Mouse (Mus musculus): ENCODE results near the gene Mrpl51. TPM values are rescaled to one million over a fixed set of nuclear protein-coding genes. Genes with fewer than 3 reads are reported as not detected.

Gene Mrpl51
- polyA plus RNA-seq, 1 experiment from 2014 or later, result 288 TPM

- Histone ChIP-seq H3K9ac (ENCODE audit: low read depth, low read length) (peak overlapping the region; percentile 86), H3K4me1 (replicated peaks; ENCODE audit: insufficient read depth, low read length) (peaks cover 29% of the 10 kb centered on the region), H3K36me3 (ENCODE audit: insufficient read depth, low read length) (peaks cover 18% of the 10 kb centered on the region), H3K27me3 (ENCODE audit: insufficient read depth, low read length) (no peaks in the 10 kb centered on the region), H3K4me2 (ENCODE audit: low read length) (peak overlapping the region; percentile 87), H3K4me3 (replicated peaks; ENCODE audit: low read depth, low read length) (peak overlapping the region; percentile 86), H3K27ac (peak overlapping the region; percentile 88), H3K9me3 (replicated peaks; ENCODE audit: low read length) (no peaks in the 10 kb centered on the region)
- DNase-seq (ENCODE audit: low spot score) (peak; percentile 35), ATAC-seq (replicated peaks; ENCODE audit: low FRiP score, low read depth) (no peak)
- TF ChIP-seq CTCF (IDR thresholded peaks at IDR 0.05; ENCODE audit: low read depth), result no peak
- WGBS, result 2% methylated on average over 20 of the region's 20 CpGs
Measured at GRCm38 (mm10) chr6:125163801-125164657, 27.6 kb upstream of the Mrpl51 start.

DNA sequence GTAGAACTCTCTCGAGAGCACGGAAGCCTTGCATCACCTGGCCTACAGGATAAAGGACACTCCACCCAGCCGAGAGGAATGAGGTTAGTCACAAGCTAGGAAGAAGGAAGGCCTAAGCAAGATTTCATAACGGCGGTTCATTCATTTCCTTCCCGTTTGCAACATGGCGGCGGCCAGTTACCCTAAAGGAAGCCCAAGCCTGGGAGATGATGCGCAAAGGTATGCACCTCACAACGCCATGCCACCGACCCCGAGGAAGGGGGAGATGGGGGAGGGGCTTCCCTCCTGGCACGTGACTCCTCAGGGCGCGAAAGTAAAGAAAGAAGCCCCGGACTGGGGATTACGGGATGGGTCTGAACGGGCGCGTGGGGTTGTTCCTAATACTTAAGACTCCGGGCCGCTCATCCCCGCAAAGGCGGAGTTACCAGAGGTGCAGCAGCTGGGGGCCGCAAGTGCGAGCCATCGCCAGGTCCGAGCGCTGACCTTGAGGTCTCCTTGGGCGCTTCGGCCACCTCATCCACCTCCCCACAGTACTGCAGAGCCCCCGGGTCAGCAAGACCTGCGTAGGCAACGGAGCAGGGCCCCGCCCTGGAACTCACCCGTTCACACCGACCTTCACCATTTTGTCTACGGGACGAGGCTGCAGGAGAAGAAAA, 26.8 kb upstream of the Mrpl51 start:
- ATAC-seq (replicated peaks; ENCODE audit: low FRiP score, low read depth), result peak; percentile 18
- peak overlapping the region; percentile 86 for H3K9ac ChIP-seq (ENCODE audit: low read depth, low read length)
- peak overlapping the region; percentile 88 for H3K27ac ChIP-seq
- H3K36me3 ChIP-seq (ENCODE audit: insufficient read depth, low read length), result peaks cover 23% of the 10 kb centered on the region
- H3K4me1 ChIP-seq (replicated peaks; ENCODE audit: insufficient read depth, low read length), result peaks cover 29% of the 10 kb centered on the region
- peak overlapping the region; percentile 86 for H3K4me3 ChIP-seq (replicated peaks; ENCODE audit: low read depth, low read length)
- DNase-seq (ENCODE audit: low spot score), result peak; percentile 87
- no peak for TF ChIP-seq CTCF (IDR thresholded peaks at IDR 0.05; ENCODE audit: low read depth)
- H3K27me3 ChIP-seq (ENCODE audit: insufficient read depth, low read length), result no peaks in the 10 kb centered on the region
- no peaks in the 10 kb centered on the region for H3K9me3 ChIP-seq (replicated peaks; ENCODE audit: low read length)
- H3K4me2 ChIP-seq (ENCODE audit: low read length), result peak overlapping the region; percentile 87
- under 1% methylated on average over 38 of the region's 39 CpGs for WGBS

DNA sequence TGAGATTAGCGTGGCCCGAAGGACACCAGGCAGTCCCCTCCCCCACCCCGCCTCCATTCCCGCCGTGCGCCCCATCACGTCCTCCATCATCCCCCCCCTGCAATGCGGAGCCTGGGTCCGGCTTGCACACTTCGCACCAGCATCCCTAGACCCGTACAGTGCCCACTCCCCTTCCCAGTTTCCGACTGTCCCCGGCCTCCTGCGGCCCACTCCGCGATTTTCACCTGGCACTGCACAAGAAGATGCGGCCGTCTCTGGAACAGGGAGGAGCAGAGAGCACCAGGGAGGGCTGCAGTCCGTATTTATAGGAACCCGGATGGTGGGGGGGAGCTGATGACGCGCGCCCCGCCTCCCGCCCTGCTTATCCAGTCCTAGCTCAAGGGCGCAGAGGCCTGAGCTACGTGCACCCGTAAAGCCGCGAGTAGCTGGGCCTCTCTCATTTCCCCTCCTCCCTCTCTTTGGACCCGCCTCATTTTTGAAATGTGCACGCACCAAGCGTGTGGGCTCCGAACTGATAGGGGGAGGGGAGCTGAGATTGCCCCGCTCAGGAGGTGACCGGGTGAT, 26.2 kb upstream of the Mrpl51 start:
- WGBS, result 1% methylated on average over 36 of the region's 36 CpGs
- ATAC-seq (replicated peaks; ENCODE audit: low FRiP score, low read depth), result peak; percentile 87
- H3K36me3 ChIP-seq (ENCODE audit: insufficient read depth, low read length), result peaks cover 23% of the 10 kb centered on the region

GRCm38 (mm10) chr6:125166051-125166751, 25.4 kb upstream of the Mrpl51 start, which contains the start of gene Gapdh:
Gene Gapdh (minus strand): TSS chr6:125166467.
- Histone ChIP-seq H3K4me3 (replicated peaks; ENCODE audit: low read depth, low read length) (peak within 1 kb of the TSS; percentile 86), H3K27ac (peak within 1 kb of the TSS; percentile 89), H3K9ac (ENCODE audit: low read depth, low read length) (peak within 1 kb of the TSS; percentile 86), H3K36me3 (ENCODE audit: insufficient read depth, low read length) (peaks cover 30% of the 10 kb centered on the region), H3K27me3 (ENCODE audit: insufficient read depth, low read length) (no peaks in the 10 kb centered on the region), H3K4me1 (replicated peaks; ENCODE audit: insufficient read depth, low read length) (peaks cover 25% of the 10 kb centered on the region), H3K9me3 (replicated peaks; ENCODE audit: low read length) (no peaks in the 10 kb centered on the region), H3K4me2 (ENCODE audit: low read length) (peak within 1 kb of the TSS; percentile 87)
- TF ChIP-seq CTCF (IDR thresholded peaks at IDR 0.05; ENCODE audit: low read depth), result no peak
- under 1% methylated on average over 18 of the region's 18 CpGs for WGBS
- DNase-seq (ENCODE audit: low spot score), result peak; percentile 79
- ATAC-seq (replicated peaks; ENCODE audit: low FRiP score, low read depth), result peak; percentile 73

More for the DNA sequence above, 26.2 kb upstream of the Mrpl51 start:
- H3K27ac ChIP-seq, result peak overlapping the region; percentile 89
- TF ChIP-seq CTCF (IDR thresholded peaks at IDR 0.05; ENCODE audit: low read depth), result no peak
- peak overlapping the region; percentile 87 for H3K4me2 ChIP-seq (ENCODE audit: low read length)
- H3K4me3 ChIP-seq (replicated peaks; ENCODE audit: low read depth, low read length), result peak overlapping the region; percentile 86
- DNase-seq (ENCODE audit: low spot score), result peak; percentile 98
- no peaks in the 10 kb centered on the region for H3K9me3 ChIP-seq (replicated peaks; ENCODE audit: low read length)
- H3K4me1 ChIP-seq (replicated peaks; ENCODE audit: insufficient read depth, low read length), result peaks cover 29% of the 10 kb centered on the region
- H3K9ac ChIP-seq (ENCODE audit: low read depth, low read length), result peak overlapping the region; percentile 86
- no peaks in the 10 kb centered on the region for H3K27me3 ChIP-seq (ENCODE audit: insufficient read depth, low read length)

- peaks cover 25% of the 10 kb centered on the region for H3K4me1 ChIP-seq (replicated peaks; ENCODE audit: insufficient read depth, low read length)
- TF ChIP-seq CTCF (IDR thresholded peaks at IDR 0.05; ENCODE audit: low read depth), result no peak
- peak; percentile 17 for DNase-seq (ENCODE audit: low spot score)
- H3K27me3 ChIP-seq (ENCODE audit: insufficient read depth, low read length), result no peaks in the 10 kb centered on the region
- H3K9me3 ChIP-seq (replicated peaks; ENCODE audit: low read length), result no peaks in the 10 kb centered on the region
- ATAC-seq (replicated peaks; ENCODE audit: low FRiP score, low read depth), result 0 out of 2 replicates have a peak, but pooled peaks have one; percentile 1
- H3K36me3 ChIP-seq (ENCODE audit: insufficient read depth, low read length), result peaks cover 34% of the 10 kb centered on the region
- 20% methylated on average over 10 of the region's 10 CpGs for WGBS
- H3K4me3 ChIP-seq (replicated peaks; ENCODE audit: low read depth, low read length), result peak overlapping the region; percentile 86
- peak overlapping the region; percentile 89 for H3K27ac ChIP-seq
- peak overlapping the region; percentile 86; the same call in 1 of the 2 replicates for H3K9ac ChIP-seq (ENCODE audit: low read depth, low read length)
- H3K4me2 ChIP-seq (ENCODE audit: low read length), result peak overlapping the region; percentile 65
Measured at GRCm38 (mm10) chr6:125166861-125167650, 24.5 kb upstream of the Mrpl51 start.
